Mouse (Mus musculus) layer of hippocampus, adult 18-20 months (tissue): ENCODE data around the gene Tmem191c. TPM values are rescaled to one million over a fixed set of nuclear protein-coding genes. Genes with fewer than 3 reads are reported as not detected.

Experiments used
- DNase-seq, 2 experiments: peaks; one replicate each; pipeline ENCODE4 v3.0.0; 2022; ENCODE audit warnings: low spot score in 2 of 2
- total RNA-seq, 2 experiments: library from RNA; stranded (reverse); gene quantifications; 2 replicates each; pipeline ENCODE4 v1.2.3; 2021

Tmem191c gene
- total RNA-seq, 2 experiments from 2014 or later = 82.4 to 100 TPM

GRCm38 (mm10) chr16:17326064-17326463, 50.2 kb downstream of the Tmem191c start:
- no peak for DNase-seq

- DNase-seq = peak in 1 of 2 experiments; percentile 42
Observed at GRCm38 (mm10) chr16:17329848-17330570, 54.1 kb downstream of the Tmem191c start.

GRCm38 (mm10) chr16:17331116-17331515, 55.2 kb downstream of the Tmem191c start, which contains the start of gene Serpind1:
Gene Serpind1, plus strand, starts transcription at chr16:17331371.
- DNase-seq = no peak

GRCm38 (mm10) chr16:17331855-17332254, 56.0 kb downstream of the Tmem191c start:
- DNase-seq = no peak

Other genes with a start within 250 kb of the Tmem191c start
- 10 to 100 TPM; 35.7 to 36.5 TPM for gene Ypel1, start 206.4 kb upstream of the Tmem191c start, total RNA-seq
- 10 to 100 TPM; 90.6 to 96.2 TPM for gene Ppil2, start 164.8 kb upstream of the Tmem191c start, total RNA-seq
- gene 2610318N02Rik, start 150.9 kb upstream of the Tmem191c start, total RNA-seq = under 1 TPM in 1 of 2 experiments, not detected in 1; 0.92 TPM
- gene Sdf2l1, start 143.7 kb upstream of the Tmem191c start, total RNA-seq = 10 to 100 TPM; 30.9 to 34.9 TPM
- 10 to 100 TPM; 24.2 to 26.5 TPM for gene Ydjc, start 131.5 kb upstream of the Tmem191c start, total RNA-seq
- 1 to 10 TPM; 1.9 to 2.7 TPM for gene Ccdc116, start 128.8 kb upstream of the Tmem191c start, total RNA-seq
- 100 to 1,000 TPM; 148 to 155 TPM for gene Ube2l3, start 73.4 kb upstream of the Tmem191c start, total RNA-seq
- 1 to 10 TPM; 3.4 to 3.7 TPM for gene Rimbp3, start 67.5 kb upstream of the Tmem191c start, total RNA-seq
- gene Hic2, start 42.5 kb upstream of the Tmem191c start, total RNA-seq = 1 to 10 TPM; 4.9 to 6.0 TPM
- under 1 TPM; 0.56 to 0.84 TPM for gene Serpind1, start 55.3 kb downstream of the Tmem191c start, total RNA-seq
- 10 to 100 TPM; 23.1 to 24.2 TPM for gene Snap29, start 129.9 kb downstream of the Tmem191c start, total RNA-seq
- 100 to 1,000 TPM; 285 to 292 TPM for gene Pi4ka, start 130.2 kb downstream of the Tmem191c start, total RNA-seq
- 10 to 100 TPM; 40.7 to 41.8 TPM for gene Crkl, start 175.9 kb downstream of the Tmem191c start, total RNA-seq
- gene Aifm3, start 213.5 kb downstream of the Tmem191c start, total RNA-seq = 10 to 100 TPM; 98.5 to 98.6 TPM
- 100 to 1,000 TPM; 199 to 205 TPM for gene Lztr1, start 232.6 kb downstream of the Tmem191c start, total RNA-seq